Mouse (Mus musculus): Measurements from ENCODE around the gene Kif1c.

DNA sequence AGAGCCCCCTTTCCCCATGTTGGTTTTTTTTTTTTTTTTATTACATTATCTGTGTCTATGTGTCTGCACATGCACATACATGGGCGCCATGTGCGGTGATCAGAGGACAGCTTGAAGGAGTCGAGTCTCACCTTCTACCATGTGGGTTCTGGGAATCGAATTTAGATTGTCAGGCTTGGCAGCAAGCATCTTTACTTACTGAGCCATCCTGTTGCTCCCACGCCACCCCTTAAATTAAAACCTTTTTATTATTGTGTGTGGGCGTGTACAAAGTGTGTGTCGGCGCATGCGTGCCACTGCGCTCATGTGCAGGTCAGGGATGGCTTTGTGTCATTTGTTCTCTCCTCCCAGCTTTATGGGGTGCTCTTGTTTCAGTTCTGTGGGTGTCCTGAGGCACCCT is 10.7 kb downstream of the Kif1c start:
- TF ChIP-seq POLR2A (IDR thresholded peaks at IDR 0.05; ENCODE audit: borderline replicate concordance, extremely low read depth, low read depth, low read length) (no peak), CTCF (IDR thresholded peaks at IDR 0.05; ENCODE audit: insufficient read depth, low read length) (no peak)
